Mouse (Mus musculus) spleen, postnatal 4 days (tissue): ENCODE data around the gene Anxa3.
A peak's percentile ranks its signal among the peaks of the same experiment; 100 is the strongest.

Experiments
- DNase-seq, 2 experiments: peaks; one replicate each; pipeline ENCODE4 v3.0.0; 2022; ENCODE audit warnings: low spot score in 2 of 2

The Anxa3 gene

GRCm38 (mm10) chr5:96792936-96793718, at the start of gene Anxa3:
Gene Anxa3 (plus strand): TSS chr5:96793339.
- peak; percentile 26 to 66 for DNase-seq

GRCm38 (mm10) chr5:96747195-96747984, 45.7 kb upstream of the Anxa3 start:
- no peak for DNase-seq

- no peak for DNase-seq
These were observed 35.5 kb upstream of the Anxa3 start for GRCm38 (mm10) chr5:96757615-96758014.

- DNase-seq, result no peak
These were observed 31.1 kb upstream of the Anxa3 start for GRCm38 (mm10) chr5:96762021-96762420.

- DNase-seq, result peak; percentile 24 to 68
These were observed 24.2 kb upstream of the Anxa3 start for GRCm38 (mm10) chr5:96768846-96769471.

GRCm38 (mm10) chr5:96783506-96784288, 9.4 kb upstream of the Anxa3 start:
- DNase-seq, result no peak

GRCm38 (mm10) chr5:96785096-96785495, 8.0 kb upstream of the Anxa3 start:
- DNase-seq, result no peak

- DNase-seq, result no peak
These were observed 717 bp upstream of the Anxa3 start for GRCm38 (mm10) chr5:96792422-96792821.

GRCm38 (mm10) chr5:96793953-96794635, 955 bp downstream of the Anxa3 start:
- no peak for DNase-seq

- no peak for DNase-seq
These were observed 2.6 kb downstream of the Anxa3 start for GRCm38 (mm10) chr5:96795752-96796151.

- DNase-seq, result no peak
These were observed 4.3 kb downstream of the Anxa3 start for GRCm38 (mm10) chr5:96797465-96797864.

GRCm38 (mm10) chr5:96799165-96799564, 6.0 kb downstream of the Anxa3 start:
- DNase-seq, result no peak

- DNase-seq, result no peak
These were observed 6.8 kb downstream of the Anxa3 start for GRCm38 (mm10) chr5:96799969-96800368.

GRCm38 (mm10) chr5:96802185-96802584, 9.0 kb downstream of the Anxa3 start:
- no peak for DNase-seq

GRCm38 (mm10) chr5:96803091-96803490, 10.0 kb downstream of the Anxa3 start:
- no peak for DNase-seq

- no peak for DNase-seq
These were observed 11.2 kb downstream of the Anxa3 start for GRCm38 (mm10) chr5:96804304-96804703.

- DNase-seq, result no peak
These were observed 11.7 kb downstream of the Anxa3 start for GRCm38 (mm10) chr5:96804813-96805212.

- DNase-seq, result no peak
These were observed 17.5 kb downstream of the Anxa3 start for GRCm38 (mm10) chr5:96810620-96811019.

- no peak for DNase-seq
These were observed 31.7 kb downstream of the Anxa3 start for GRCm38 (mm10) chr5:96824769-96825327.

GRCm38 (mm10) chr5:96827176-96827575, 34.0 kb downstream of the Anxa3 start:
- DNase-seq, result no peak

- DNase-seq, result no peak
These were observed 41.2 kb downstream of the Anxa3 start for GRCm38 (mm10) chr5:96834338-96834737.
